Mouse (Mus musculus): ENCODE data around the gene Mrpl35. TPM values are rescaled to one million over a fixed set of nuclear protein-coding genes. Genes with fewer than 3 reads are reported as not detected.

Gene Mrpl35
- polyA plus RNA-seq, 1 experiment = 0.70 TPM

DNA sequence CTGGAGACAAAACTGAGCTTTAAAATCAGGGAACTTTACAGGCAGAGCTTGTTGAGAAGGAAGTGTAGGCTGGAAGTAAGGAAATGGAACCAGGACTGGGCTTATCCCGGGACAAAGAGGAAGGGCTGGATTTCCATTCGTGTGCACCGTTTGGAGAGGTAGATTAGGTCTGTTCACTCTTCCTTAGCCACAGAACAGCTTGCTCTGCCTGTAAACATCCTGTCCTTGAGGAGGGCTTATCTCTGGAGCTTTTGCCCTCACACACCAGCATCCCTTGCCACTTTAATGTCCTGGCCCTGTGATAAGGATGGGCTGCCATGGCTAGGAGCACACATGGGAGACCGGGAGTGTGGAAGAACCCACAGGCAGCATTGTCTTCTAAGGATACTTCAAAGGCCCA lies 59.0 kb downstream of the Mrpl35 start:
- TF ChIP-seq GATA1 (IDR thresholded peaks at IDR 0.05; ENCODE audit: low read length) = no peak

Other genes with a start within 250 kb of the Mrpl35 start
- 9.2 and 9.6 TPM in 2 replicates for gene Kdm3a, start 194.0 kb downstream of the Mrpl35 start, polyA plus RNA-seq (2012)
- gene Reep1, start 119.4 kb downstream of the Mrpl35 start, polyA plus RNA-seq (2012) = not detected in 2 replicates
- gene Immt, start 4.4 kb upstream of the Mrpl35 start, polyA plus RNA-seq (2012) = 20.9 and 44.2 TPM in 2 replicates
- 4.2 TPM in 2 replicates for gene Ptcd3, start 81.8 kb upstream of the Mrpl35 start, polyA plus RNA-seq (2012)
- gene Polr1a, start 82.1 kb upstream of the Mrpl35 start, polyA plus RNA-seq (2012) = 26.1 and 39.8 TPM in 2 replicates